Mouse (Mus musculus) CH12.LX (cell line): ENCODE data around the gene Ifitm1.

ENCODE experiments used
- CTCF ChIP-seq, 2 experiments: IDR thresholded peaks in 1 of 2; conservative IDR thresholded peaks in 1 of 2; 2 replicates each; pipeline ENCODE4 v1.5.1; 2011 to 2012; ENCODE audit warnings: low read depth in 2 of 2, low read length in 2 of 2, improper control_type of control experiment in 1 of 2, inconsistent platforms in 1 of 2, mild to moderate bottlenecking in 1 of 2, moderate library complexity in 1 of 2
- JUN ChIP-seq: IDR thresholded peaks from 2 replicates; pipeline ENCODE4 v1.6.1; 2011; ENCODE audit warnings: low read depth, mild to moderate bottlenecking, low read length, improper control_type of control experiment, moderate library complexity; ENCODE audit not compliant: insufficient read depth
- KAT2A ChIP-seq: IDR thresholded peaks from 2 replicates; pipeline ENCODE4 v1.6.1; 2012; ENCODE audit warnings: low read length, improper control_type of control experiment, inconsistent platforms; ENCODE audit not compliant: insufficient replicate concordance
- MEF2A ChIP-seq: IDR thresholded peaks from 2 replicates; pipeline ENCODE4 v1.6.1; 2014; ENCODE audit warnings: low read depth, mild to moderate bottlenecking, inconsistent platforms, low read length, improper control_type of control experiment, borderline replicate concordance
- MYC ChIP-seq: IDR thresholded peaks from 2 replicates; pipeline ENCODE4 v1.6.1; 2011; ENCODE audit warnings: low read depth, mild to moderate bottlenecking, improper control_type of control experiment, low read length
- NRF1 ChIP-seq: IDR thresholded peaks from 2 replicates; pipeline ENCODE4 v1.6.1; 2014; ENCODE audit warnings: low read depth, mild to moderate bottlenecking, inconsistent platforms, low read length, improper control_type of control experiment, moderate library complexity
- POLR2A ChIP-seq: IDR thresholded peaks from 2 replicates; pipeline ENCODE4 v1.6.1; 2011; ENCODE audit warnings: low read depth, mild to moderate bottlenecking, improper control_type of control experiment, low read length
- POLR2AphosphoS2 ChIP-seq: IDR thresholded peaks from 2 replicates; pipeline ENCODE4 v1.6.1; 2011; ENCODE audit warnings: low read depth, low read length, improper control_type of control experiment
- TCF12 ChIP-seq: IDR thresholded peaks from 2 replicates; pipeline ENCODE4 v1.6.1; 2014; ENCODE audit warnings: low read depth, mild to moderate bottlenecking, inconsistent platforms, low read length, improper control_type of control experiment
- UBTF ChIP-seq: IDR thresholded peaks from 2 replicates; pipeline ENCODE4 v1.6.1; 2012; ENCODE audit warnings: low read depth, mild to moderate bottlenecking, inconsistent platforms, low read length, improper control_type of control experiment, moderate library complexity
- ZC3H11A ChIP-seq: IDR thresholded peaks from 2 replicates; pipeline ENCODE4 v1.6.1; 2012; ENCODE audit warnings: low read depth, mild to moderate bottlenecking, inconsistent platforms, low read length, improper control_type of control experiment

- TF ChIP-seq KAT2A, result no peak
- no peak for TF ChIP-seq POLR2A
- no peak for TF ChIP-seq CTCF (conservative IDR thresholded peaks at IDR 0.05 in 1 of 2, IDR thresholded peaks at IDR 0.05 in 1 of 2; ENCODE audit: low read depth in 2 of 2, low read length in 2 of 2)
- TF ChIP-seq UBTF, result no peak
- no peak for TF ChIP-seq TCF12
- TF ChIP-seq ZC3H11A, result no peak
- no peak for TF ChIP-seq MEF2A
- TF ChIP-seq MYC, result no peak
- no peak for TF ChIP-seq JUN
- no peak for TF ChIP-seq NRF1
- TF ChIP-seq POLR2AphosphoS2, result no peak
These were observed 7.0 kb upstream of the Ifitm1 start for GRCm38 (mm10) chr7:140960026-140960425.
